Mouse (Mus musculus) kidney, postnatal 25 days (tissue): ENCODE measurements around the gene Fstl4.
"Not testable (repeated sequence)": the region's sequence is repeated elsewhere in the genome, so short reads cannot be mapped to it uniquely, and the experiment has no call there.

Experiments
- DNase-seq, 2 experiments: peaks; one replicate each; pipeline ENCODE4 v3.0.0; 2021; ENCODE audit warnings: mixed read lengths in 2 of 2

The Fstl4 gene

DNA sequence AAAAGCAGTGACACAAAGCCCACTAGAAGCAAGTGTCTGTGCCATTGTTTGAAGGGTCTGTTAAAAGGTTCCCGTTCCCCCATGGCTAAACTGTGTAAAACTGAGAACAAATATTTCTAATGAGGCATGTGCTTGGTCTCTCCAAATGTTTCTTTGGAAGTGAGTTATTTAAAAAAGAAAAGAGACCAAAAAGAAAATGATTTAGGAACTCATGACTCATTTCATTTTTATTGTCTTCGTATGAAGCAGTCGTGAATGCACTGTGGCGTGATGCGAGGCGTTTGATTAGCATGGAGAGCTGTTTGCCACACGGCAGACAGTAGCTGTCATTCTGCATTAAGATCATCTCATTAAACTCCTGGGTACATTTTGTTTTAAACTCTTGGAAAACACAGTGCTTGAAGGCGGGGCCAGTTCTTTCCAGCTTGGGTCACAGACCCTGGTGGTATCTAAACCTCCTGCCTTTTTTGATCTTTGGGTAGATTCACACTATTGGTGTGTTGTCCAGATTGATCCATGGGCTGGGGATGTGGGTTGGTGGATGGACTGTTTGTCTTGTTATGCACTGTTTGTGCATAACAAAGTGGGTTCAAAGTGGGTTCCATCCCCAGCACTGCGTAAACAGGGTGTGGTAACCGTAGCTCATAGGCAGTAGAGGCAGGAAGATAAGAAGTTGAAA, 376.4 kb downstream of the Fstl4 start:
- DNase-seq, result no peak

DNA sequence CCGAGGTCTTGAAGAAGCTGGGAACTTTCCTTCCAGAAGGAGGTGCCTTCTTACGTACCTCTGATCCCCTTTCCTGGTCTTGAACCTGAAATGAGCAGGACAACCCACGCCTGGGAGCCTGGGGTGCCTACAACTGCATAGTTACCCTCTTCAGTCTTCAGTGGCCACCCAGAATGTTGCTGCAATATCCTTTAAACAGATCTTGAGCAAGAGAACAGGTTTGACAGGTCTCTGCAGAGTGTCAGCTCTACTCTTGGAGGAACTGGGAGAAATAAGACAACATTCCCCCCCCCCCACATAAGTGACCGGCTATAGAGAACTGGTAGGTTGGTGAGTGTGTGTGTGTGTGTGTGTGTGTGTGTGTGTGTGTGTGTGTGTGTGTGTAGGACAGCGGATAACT, 379.1 kb downstream of the Fstl4 start:
- DNase-seq, result no peak

DNA sequence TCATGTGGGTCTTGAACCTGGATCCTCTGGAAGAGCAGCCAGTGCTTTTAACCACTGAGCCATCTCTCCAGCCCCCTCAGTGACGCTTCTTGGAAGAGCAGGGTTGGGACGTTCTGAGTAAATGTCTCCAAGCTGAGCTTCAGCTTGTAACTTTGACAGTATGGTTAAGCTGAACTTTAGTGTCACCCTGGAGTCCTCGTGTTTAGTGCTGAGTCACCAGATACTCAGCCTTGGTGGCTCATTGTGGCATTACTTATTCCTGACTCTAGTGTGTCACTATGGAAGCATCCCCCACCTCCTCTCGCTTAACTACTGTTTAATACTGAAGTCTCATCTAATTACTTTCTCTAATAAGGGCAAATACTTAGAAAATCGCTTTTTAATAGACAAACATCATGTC, 380.1 kb downstream of the Fstl4 start:
- DNase-seq, result no peak

DNA sequence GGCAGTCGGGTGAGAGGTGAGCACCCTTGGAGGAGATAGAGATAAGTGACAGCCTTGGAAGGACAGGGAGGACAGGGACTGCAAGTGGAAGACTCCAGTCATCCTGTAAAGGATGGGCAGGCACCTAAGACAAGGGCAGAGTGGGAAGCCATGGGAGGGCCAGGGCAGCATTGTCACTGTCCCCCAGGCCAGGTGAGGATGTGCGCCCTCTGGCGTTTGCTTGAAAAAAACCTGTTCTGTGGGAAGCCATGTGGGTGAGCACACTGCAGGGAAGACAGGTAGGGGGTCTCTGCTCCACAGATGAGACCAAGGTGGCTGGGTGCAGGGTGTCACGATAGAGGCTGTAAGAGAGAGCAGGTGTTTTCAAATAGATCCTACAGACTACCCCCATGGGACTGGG, 381.9 kb downstream of the Fstl4 start:
- DNase-seq, result peak; percentile 42 to 51

GRCm38 (mm10) chr11:53156463-53156862, 392.0 kb downstream of the Fstl4 start:
- no peak for DNase-seq

DNA sequence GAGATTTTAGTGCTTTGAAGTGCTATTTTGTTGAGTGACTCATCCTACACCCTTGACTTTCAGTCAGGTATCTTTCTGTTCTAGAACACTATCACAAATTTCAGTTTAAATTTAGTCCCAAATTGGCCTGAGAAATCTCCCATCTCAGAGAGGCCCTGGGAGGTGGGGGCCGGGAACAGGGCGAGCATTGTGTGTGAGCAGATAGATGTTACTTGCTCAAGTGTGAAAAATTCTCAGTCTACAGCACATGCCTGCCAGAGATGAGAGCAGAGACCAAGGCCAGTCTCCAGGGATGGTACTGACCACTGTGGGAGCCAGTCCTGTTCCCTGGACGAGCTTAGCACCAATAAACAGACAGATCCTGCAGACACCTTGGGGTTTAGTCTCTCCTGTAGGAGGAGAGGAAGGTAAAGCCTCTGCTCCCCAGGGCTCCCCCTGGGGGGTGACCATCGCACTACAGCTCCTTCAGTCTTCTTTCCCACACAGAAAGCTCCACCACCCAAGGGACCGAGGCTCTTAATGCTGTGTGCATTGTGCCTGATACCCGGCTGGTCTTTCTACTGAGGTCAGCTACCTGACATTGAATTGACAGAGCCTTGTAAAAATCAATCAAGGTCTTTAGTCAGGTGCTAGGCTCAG, 393.3 kb downstream of the Fstl4 start:
- peak in 1 of 2 experiments; percentile 5 for DNase-seq

GRCm38 (mm10) chr11:53162385-53162784, 398.0 kb downstream of the Fstl4 start:
- no peak for DNase-seq

DNA sequence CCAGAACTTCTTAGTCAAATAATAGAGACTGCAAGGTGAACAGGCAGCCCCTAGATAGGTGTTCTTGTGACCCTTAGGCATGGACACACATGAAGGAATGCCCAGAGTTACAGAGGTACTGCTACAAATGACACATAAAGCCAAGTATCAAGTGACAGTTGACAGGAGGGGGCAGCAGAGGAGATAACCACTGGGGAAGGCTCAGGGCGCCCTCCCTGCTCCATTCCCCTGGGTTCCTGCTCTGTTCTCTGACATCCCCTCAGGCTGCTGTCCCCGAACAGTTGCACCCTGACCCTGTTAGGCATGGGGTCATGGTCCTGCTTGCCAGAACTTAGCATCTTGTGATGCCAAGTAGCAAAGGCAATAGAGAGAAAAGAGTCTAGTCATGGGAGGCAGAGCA, 402.0 kb downstream of the Fstl4 start:
- no peak for DNase-seq

DNA sequence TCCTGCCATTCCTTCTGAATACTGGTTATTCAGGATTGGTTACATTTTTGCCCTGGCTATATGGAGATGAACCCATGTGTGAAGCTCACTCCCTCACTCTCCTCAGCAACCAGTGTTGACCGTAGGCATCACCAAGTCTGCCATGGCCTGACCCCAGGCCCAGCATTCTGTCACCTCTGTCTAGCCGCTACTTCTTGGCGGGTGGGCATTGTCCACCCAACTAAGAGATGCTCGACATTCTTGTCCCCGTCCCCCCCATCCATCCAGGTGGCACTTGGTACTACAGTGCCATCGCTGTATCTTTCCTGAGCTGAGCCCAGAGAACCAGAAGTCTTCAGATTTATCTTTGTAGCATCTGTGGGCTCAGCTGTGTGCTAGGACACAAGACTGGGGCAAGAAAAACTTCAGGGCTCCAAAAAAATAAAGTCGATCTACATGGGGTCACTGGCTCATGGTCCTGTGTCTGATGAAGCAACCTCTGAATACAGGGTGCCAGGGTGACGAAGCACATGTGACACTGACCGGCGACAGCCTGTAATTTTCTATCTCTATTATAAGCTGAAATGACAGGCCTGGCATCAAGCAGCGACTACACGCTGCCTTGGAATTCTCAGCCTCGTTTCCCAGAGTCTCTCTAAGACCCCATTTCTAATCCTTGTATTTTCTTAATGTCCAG, 417.9 kb downstream of the Fstl4 start:
- DNase-seq, result no peak

- no peak for DNase-seq
These were observed 418.4 kb downstream of the Fstl4 start for GRCm38 (mm10) chr11:53182858-53183257.

DNA sequence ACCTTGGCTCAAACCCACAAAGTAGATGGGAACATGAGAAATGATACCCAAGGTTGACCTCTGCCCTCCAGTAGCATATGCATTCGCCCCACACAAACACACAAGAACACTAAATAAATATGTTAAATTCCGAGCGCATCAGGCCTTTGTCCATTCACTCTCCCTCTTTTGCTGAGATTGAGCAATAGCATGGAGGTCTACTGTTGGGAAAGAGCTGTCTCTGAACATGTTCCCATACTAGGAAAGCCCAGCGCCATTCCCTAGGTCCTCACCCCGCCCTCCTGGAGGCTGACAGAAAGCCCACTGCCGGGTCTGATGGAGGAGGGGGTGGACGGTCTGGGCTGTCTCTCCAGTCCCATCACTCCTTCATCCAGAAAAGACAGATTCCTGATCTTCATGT, 419.6 kb downstream of the Fstl4 start:
- DNase-seq, result no peak

DNA sequence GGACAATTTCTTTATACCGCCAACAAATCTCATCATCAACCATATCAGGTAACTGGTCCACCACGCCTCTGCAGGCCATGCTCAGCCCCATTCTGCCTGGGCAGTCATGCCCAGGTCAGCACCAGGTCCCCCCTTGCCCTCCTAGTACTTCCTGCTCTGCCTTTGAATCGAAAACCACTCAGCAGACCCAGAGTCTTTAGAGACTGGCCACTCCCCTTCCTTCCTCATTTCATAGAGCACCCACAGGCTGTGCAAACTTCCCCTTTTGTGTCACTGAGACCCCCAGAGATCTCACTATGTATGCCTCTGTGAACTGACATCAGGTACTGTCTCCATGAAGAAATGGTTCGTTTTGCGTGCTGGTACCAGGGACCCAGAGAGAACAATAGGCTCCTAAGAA, 420.3 kb downstream of the Fstl4 start:
- no peak for DNase-seq

DNA sequence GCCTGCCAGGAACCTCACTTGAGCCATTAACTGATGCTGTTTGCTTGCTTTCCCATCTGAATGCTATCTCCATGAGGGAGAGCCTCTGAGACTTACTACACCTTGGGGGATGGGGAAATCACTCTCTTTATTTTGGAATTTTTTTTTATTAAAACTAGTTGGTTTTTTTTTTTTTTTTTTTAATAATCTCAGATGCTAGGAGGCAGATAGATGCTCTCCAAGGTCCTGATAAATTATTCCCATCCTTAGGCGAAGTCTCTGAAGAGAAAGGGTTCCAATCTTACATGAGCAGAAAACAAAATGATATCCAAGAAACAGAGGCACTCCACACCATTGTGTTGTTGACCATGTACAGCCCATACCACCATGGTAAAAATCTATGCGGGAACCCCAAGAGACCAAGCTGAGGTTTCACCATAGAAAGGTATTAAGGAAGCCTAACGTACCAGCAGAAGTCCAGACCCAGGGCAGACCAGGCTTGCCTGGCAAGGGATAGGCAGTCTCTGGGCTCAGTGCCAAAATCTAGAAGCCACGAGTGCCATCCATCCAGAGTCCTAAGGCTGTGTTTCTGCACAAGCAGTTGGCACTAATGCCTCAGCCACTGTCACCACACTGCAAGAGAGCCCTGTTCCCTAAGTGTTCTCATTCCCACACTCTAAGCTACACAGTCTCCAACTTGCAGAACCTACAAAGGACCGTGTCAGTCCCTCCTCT, 423.1 kb downstream of the Fstl4 start:
- peak; percentile 18 to 40 for DNase-seq

- DNase-seq, result not testable (repeated sequence)
These were observed 432.1 kb downstream of the Fstl4 start for GRCm38 (mm10) chr11:53196551-53196950.

- no peak for DNase-seq
These were observed 432.7 kb downstream of the Fstl4 start for GRCm38 (mm10) chr11:53197111-53197510.

GRCm38 (mm10) chr11:53202459-53203250, 438.2 kb downstream of the Fstl4 start:
- no peak for DNase-seq

DNA sequence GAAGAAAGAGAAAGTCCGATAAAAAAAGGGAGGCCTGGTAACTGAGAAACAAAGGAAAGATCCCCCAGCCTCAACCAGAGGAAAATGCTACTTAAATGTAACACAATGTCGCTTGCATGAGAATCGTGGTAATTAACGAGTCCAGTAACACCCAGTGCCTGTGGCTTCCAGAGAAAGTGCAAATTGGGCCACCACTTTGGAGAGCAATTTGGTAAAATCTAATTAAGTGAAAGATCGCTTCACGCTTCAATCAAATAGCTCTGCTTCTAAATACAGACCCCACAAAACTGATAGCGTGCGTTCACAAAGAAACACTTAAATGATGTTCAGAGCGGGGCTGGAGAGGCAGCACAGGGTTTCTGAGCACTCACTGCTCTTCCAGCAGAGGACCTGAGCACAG, 446.4 kb downstream of the Fstl4 start:
- no peak for DNase-seq

GRCm38 (mm10) chr11:53229011-53229410, 464.6 kb downstream of the Fstl4 start:
- DNase-seq, result no peak

DNA sequence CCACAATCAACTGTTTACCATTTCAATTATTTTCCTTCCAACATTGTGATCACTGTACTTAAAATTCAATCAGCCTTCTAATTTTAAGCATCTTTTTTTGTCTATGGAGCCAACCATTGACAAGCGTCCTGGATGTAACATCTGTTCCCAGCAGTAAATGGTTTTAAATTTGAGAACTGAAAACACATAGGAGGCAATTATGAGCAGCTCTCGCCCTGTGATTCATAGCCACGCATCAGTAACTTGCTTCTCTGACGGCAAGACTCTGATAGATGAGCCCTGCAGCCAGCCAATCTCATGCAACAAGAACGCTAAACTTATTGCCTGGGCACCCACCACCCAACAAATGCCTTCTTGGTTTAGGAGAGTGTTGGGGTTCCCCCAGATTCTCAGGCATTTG, 467.4 kb downstream of the Fstl4 start:
- DNase-seq, result no peak

DNA sequence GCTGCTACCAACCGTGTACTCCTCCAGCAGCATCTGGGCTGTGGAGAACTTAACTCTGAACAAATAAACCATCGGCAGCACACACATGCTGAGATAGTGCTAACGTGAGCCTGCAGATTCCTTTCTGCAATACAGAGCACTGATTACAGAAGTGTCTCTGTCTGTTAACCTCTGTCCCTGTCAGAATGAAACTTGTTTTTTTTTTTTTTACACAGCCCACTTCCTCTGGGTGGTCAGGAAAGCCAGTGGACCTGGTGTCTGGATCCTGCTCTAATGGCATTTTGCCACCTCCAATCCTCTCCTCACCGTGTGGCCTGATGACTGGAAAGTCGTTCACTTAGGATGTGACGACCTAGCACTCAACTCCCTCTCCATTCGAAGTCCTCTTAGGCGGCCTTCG, 469.2 kb downstream of the Fstl4 start:
- no peak for DNase-seq
